Mouse (Mus musculus): Measurements from ENCODE around the gene Afdn. TPM values are rescaled to one million over a fixed set of nuclear protein-coding genes. Genes with fewer than 3 reads are reported as not detected.
"Not testable (repeated sequence)": the region's sequence is repeated elsewhere in the genome, so short reads cannot be mapped to it uniquely, and the experiment has no call there.

Afdn gene
- total RNA-seq, 1 experiment from 2014 or later, result 154 TPM

DNA sequence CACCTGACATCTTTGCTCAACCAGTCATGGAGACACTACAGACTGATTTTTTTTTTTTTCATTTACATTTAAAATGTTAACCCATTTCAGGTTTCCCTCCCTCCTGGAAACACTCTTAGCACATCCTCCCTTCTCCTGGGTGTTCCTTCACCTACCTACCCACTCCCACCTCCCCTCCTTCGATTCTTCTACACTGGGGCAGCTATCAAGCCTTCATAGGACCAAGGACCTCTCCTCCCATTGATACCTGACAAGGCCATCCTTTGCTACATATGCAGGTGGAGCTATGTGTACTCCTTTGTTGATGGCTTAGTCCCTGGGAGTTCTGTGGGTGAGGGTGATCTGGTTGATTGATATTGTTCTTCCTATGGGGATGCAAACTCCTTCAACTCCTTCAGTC lies 147.3 kb downstream of the Afdn start:
- ATAC-seq (replicated peaks; ENCODE audit: insufficient number of reproducible peaks, low FRiP score, low TSS enrichment, poor library complexity, severe bottlenecking), result no peak

DNA sequence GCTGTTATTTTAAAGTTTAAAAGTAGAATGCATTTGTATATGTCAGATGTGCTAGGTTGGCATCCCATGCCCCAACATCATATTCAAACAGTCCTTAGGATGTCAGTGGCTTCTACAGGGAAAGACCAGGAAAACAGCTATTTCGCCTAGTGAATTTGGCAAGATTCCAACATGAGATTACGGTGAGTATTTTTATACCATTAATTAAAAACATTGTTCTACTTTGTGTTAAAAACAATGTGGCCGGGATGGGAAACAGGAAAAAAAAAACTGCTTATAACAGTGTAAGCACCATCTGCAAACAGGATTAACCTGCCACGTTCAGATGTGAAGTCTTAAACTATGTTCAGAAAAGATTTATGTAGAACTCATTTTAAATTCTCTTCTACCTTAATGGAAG lies 153.6 kb downstream of the Afdn start:
- no peak for ATAC-seq (replicated peaks; ENCODE audit: insufficient number of reproducible peaks, low FRiP score, low TSS enrichment, poor library complexity, severe bottlenecking)

DNA sequence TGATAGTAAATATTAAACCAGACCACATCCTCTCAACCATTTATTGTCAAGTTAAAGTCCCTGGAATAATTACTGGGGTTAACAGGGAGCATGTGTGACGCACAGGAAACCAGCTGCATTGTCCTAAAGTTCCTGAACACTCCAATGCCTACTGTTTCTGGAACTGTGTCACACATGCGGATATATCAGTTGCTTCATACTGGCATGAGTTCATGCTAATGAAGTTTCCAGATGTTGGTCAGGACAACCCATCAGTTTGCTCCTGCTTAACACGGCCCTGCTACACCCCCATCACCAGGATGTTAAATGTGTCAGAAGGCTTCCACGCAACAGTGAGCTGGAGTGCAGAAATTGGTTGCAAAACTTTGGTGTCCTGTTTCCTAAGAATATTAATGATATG lies 154.2 kb downstream of the Afdn start:
- ATAC-seq (replicated peaks; ENCODE audit: insufficient number of reproducible peaks, low FRiP score, low TSS enrichment, poor library complexity, severe bottlenecking), result no peak

DNA sequence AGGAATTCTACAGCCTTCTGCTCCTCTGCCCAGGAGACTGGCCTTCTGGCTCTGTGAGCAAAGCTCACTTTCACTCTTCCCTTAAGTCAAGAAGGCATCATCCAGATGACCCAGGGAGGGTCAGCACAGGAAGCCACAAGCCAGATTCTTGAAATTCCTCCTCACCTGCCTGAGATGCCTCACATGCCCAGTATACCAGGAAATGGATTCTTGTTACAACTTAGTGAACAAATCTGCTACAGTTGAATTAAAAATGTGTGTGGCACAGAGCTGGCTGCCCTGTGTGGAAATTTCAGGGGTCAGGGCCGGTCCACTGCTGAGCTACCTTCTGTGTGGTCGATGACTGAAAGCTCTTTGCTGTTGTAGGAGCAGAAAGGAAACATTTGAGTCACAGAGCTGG lies 160.4 kb downstream of the Afdn start:
- no peak for ATAC-seq (replicated peaks; ENCODE audit: insufficient number of reproducible peaks, low FRiP score, low TSS enrichment, poor library complexity, severe bottlenecking)

DNA sequence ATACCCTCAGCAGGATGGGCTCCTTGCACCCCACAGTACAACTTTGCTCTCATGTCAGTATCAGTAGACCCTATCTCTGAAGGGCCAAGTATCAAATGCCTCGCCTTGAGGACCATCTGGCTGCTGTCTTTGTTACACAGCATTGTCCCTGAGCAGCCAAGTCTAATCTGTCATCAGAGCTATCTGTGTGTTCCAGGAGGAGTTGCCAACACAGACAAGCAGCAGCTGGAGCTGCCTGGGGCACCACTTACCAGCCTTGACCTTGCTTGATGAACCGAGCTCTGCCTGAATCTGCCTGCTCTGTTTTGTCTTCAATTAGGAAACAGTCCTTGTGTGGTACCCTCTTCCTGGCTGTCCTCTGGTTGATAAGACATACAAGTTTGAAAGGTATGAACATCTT lies 163.1 kb downstream of the Afdn start:
- no peak for ATAC-seq (replicated peaks; ENCODE audit: insufficient number of reproducible peaks, low FRiP score, low TSS enrichment, poor library complexity, severe bottlenecking)

DNA sequence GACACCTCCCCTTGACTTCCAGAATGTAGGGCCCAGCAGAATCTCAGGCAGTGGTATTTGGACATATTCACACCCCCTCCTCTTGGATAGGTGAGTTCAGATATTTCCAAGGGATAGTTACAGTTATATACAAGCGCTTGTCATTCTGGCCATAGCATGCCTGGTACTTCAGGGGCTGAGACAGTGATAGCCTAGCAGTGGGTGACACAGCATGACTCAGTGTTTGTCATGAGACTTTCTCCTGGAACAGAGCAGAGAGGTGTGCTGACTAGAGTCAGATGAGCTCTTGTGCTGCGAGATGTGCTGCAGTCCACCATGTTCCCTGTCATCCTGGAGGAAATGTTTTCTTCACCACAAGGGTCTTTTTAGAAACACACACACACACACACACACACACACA lies 164.2 kb downstream of the Afdn start:
- no peak for ATAC-seq (replicated peaks; ENCODE audit: insufficient number of reproducible peaks, low FRiP score, low TSS enrichment, poor library complexity, severe bottlenecking)

DNA sequence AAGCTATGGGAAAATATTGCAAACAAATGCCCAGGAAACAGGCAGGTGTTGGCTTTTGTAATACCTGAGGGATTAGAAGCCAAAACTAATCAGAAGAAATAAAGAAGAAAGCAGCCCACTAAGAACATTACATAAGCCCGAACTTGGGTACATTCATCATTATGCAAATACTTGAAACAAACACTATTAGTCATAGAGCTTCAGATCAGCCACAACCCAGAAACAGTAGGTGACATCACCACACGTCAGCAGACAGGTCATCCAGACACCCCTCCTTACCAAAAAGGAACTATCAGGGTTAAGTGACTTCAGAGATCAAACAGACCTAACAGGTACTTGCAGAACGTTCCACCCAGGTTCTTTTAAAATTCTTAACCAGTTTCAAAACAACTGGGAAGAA lies 165.6 kb downstream of the Afdn start:
- ATAC-seq (replicated peaks; ENCODE audit: insufficient number of reproducible peaks, low FRiP score, low TSS enrichment, poor library complexity, severe bottlenecking), result no peak

DNA sequence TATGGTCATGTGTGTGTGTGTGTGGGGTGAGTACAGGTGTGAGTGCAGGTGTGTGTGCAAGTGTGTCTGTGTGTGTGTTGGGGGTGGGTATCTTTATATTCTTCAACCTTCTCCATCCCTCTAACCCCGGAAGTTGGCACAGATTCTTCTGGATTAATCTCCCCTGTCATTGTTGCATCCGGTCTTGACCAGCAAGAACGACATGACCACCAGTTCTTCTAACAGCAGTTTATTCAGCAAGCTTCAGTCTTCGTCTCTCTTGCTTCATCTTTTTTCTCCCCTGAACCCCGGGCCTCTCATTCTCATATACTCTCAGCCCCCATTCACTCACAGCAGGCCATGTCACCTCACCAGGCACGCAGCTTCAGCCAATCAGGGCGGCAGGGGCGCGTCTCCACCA lies 170.1 kb downstream of the Afdn start:
- no peak for ATAC-seq (replicated peaks; ENCODE audit: insufficient number of reproducible peaks, low FRiP score, low TSS enrichment, poor library complexity, severe bottlenecking)

DNA sequence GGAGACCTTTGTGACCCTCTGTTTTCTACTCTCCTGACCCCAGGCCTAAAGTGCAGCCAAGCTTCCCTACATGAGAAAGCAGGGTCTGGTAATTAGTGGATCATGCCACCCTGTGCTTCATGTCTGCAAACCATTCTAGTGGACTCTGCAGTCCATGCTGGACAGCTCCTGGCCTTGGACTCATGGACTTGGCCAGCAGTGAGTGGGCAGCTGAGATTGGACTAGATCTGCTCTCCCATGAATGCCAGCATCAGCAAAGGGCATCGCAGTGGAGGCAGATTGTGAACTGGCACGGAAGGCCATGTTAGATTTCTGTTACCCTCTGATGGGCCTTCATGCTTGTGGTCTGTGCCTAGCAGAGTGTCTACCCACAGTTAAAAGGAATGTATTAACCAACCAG lies 175.0 kb downstream of the Afdn start:
- not testable (repeated sequence) for ATAC-seq (replicated peaks; ENCODE audit: insufficient number of reproducible peaks, low FRiP score, low TSS enrichment, poor library complexity, severe bottlenecking)

DNA sequence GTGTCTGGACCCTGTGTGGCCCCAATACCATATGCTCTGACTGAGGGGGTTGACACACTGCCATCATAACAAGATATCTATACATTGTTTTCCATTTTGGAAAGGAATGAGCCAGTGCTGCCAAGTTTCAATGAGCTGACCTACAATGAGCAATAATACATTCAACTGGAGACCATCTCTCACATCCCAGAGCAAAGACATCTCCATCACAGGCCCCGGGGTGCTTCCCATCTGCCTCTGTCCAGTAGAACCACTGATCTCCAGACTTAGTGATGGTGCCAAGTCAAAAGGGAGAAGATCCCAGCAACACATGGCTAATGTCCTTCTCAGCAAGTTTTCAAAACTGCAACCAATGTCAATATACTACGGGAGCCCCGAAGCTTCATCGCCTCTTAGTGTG lies 177.4 kb downstream of the Afdn start:
- no peak for ATAC-seq (replicated peaks; ENCODE audit: insufficient number of reproducible peaks, low FRiP score, low TSS enrichment, poor library complexity, severe bottlenecking)

DNA sequence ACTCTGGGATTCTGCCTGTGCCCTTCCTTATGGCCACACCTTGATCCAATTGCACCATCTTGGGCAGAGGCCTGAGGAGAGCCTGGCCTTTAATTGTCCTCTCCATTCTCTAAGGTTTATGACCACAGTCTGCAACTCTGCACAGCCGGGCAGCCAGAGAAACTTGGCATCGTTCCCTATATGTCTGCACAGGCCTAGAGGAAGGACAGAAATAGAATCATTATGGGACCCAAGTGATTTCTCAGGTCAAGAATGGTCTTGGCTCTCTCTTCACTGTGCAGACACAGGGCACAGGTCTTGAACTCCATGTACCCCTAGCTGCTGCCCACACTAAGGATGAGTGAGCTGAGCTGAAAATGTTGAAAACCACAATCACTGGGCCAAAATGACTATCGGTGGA lies 178.3 kb downstream of the Afdn start:
- ATAC-seq (replicated peaks; ENCODE audit: insufficient number of reproducible peaks, low FRiP score, low TSS enrichment, poor library complexity, severe bottlenecking), result no peak

DNA sequence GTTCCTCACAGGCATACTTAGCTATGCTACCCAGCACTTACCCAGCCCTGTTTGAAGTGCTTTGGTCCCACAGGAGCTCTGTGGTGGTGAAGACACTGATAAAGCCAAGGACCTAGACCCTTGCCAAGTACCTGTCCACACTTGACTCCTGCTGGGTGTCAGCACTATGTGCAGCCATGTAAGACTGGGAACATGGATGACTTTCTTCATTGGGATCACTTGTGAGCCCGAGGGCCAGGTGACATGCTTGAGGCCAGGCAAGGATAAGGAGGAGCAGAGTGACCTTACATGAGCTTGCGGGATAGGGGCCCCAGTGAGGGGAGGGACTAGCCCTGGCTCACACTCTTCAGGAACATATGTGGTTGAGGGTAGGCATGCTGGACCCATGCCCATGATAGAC lies 178.9 kb downstream of the Afdn start:
- not testable (repeated sequence) for ATAC-seq (replicated peaks; ENCODE audit: insufficient number of reproducible peaks, low FRiP score, low TSS enrichment, poor library complexity, severe bottlenecking)

DNA sequence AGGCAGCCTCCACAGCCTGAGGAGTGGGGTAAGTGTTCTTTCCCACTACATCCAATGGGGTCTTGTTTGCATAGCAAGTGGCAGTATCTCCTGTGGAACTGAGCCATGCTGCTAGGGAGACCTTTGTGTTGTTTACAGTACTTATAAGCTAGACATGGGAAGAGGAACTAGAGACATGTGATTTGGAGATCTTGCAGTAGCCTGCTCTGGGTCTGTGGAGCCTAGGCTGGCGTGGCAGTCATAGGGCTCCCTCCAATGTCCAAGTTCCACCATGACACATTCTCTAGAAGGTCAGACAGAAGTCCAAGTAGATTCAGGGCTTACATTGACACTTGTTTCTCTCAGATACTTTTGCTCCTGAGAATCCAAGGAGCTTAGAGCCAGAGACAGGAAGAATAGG lies 180.1 kb downstream of the Afdn start:
- ATAC-seq (replicated peaks; ENCODE audit: insufficient number of reproducible peaks, low FRiP score, low TSS enrichment, poor library complexity, severe bottlenecking), result peak; percentile 64; the same call in 1 of the 2 replicates

DNA sequence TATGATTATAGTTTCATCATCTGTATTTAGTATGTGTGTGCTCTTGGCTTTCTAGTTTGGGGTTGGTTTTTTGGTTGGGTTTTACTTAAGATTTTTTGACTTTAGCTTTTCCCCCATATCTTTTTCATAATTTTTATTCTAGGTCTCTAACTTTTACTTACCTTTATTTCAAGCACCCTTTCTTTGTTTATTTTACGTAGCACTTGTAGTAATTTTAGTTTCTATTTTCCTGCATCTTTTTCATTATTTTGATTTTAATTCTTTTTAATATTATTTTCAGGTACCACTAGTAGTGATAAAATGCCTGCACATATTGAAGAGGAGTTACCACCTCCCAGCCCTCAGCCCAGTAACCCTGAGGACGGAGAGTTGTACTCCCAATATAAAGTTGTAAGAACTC lies 187.7 kb downstream of the Afdn start, which contains the start of gene Gm7168:
Gm7168 (plus strand) TSS at position 301 of the 400 bp plus-strand sequence.
- ATAC-seq (replicated peaks; ENCODE audit: insufficient number of reproducible peaks, low FRiP score, low TSS enrichment, poor library complexity, severe bottlenecking), result not testable (repeated sequence)

DNA sequence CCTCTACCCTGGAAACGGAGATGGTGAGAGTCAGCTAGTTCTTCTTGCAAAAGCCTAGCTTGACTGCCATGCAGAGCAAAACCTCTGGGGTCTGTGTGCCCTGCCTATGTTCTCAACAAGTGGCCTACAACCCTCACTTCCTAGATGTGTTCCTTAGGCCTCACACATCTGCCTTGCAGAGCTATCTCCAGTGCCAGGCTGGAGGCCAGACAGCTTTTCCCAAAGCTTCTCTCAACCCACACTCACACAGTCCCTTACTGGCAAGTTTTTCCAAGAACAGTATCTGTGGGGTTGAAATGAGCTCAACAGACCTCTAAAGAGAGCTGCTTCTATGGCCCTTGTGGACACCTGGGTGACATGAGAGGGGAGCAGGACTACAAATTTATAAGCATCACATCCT lies 191.2 kb downstream of the Afdn start:
- ATAC-seq (replicated peaks; ENCODE audit: insufficient number of reproducible peaks, low FRiP score, low TSS enrichment, poor library complexity, severe bottlenecking), result not testable (repeated sequence)

Other genes with a start within 250 kb of the Afdn start
- 0.39 TPM in 1 of 3 replicates, not detected in the others for gene Tcte2, start 1.3 kb downstream of the Afdn start, total RNA-seq (2017)
- not detected in 3 replicates for gene Gm7168, start 187.8 kb downstream of the Afdn start, total RNA-seq (2017)
- not detected in 3 replicates for gene Gm7356, start 243.2 kb downstream of the Afdn start, total RNA-seq (2017)

Data from monocyte, adult 5-6 weeks (primary cell).